Mouse (Mus musculus): ENCODE results near the gene Zer1. TPM values are rescaled to one million over a fixed set of nuclear protein-coding genes. Genes with fewer than 3 reads are reported as not detected.

Gene Zer1
- total and polyA plus RNA-seq, 3 experiments: 5.5 to 15.0 (median 13.4) TPM

DNA sequence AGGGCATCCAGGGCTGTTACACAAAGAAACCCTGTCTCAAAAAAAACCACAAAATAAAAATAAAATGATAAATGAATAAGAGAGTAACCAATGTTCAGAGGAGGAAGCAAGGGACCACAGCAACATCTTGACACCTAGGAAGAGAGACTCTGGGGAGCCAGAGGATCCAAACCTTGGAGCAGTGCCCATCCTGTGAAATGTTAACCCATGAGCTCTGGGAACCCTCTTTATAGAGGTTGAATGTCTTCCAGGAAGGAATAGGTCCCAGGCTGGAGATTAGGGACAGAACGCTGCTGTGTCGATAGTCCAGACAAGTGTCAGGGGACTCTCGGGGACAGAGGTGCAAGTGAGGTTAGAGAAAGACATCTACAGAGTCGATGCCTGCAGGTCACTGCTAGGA, 4.1 kb downstream of the Zer1 start:
- Histone ChIP-seq H3K4me1 (ENCODE audit: control insufficient read depth in 1 of 2, insufficient read depth in 2 of 2) (peaks cover 4 to 42% of the 10 kb centered on the region in 2 experiments), H3K27ac (ENCODE audit: insufficient read depth, low read depth) (no peak overlapping the region), H3K4me2 (ENCODE audit: insufficient read depth, low read depth, poor library complexity, severe bottlenecking) (no peak overlapping the region), H3K9ac (ENCODE audit: insufficient read depth, low read depth) (no peak overlapping the region), H3K79me2 (replicated peaks; ENCODE audit: control insufficient read depth, extremely low read depth, insufficient read depth, poor library complexity, severe bottlenecking) (no peaks in the 10 kb centered on the region), H3K9me3 (replicated peaks; ENCODE audit: low read length) (no peaks in the 10 kb centered on the region), H3K4me3 (replicated peaks in 1 of 3; ENCODE audit: low read depth in 2 of 3, low read length in 2 of 3, poor library complexity in 1 of 3) (no peak overlapping the region), H3K27me3 (replicated peaks) (no peaks in the 10 kb centered on the region), H3K36me3 (replicated peaks in 1 of 2; ENCODE audit: control insufficient read depth in 1 of 2, insufficient read depth in 1 of 2, low read length in 1 of 2) (peaks cover 0 to 37% of the 10 kb centered on the region in 2 experiments)
- no peak for TF ChIP-seq USF2 (conservative IDR thresholded peaks at IDR 0.05; ENCODE audit: low read depth, low read length)
- no peak for TF ChIP-seq KAT2A (IDR thresholded peaks at IDR 0.05; ENCODE audit: insufficient replicate concordance, low read length)
- no peak for TF ChIP-seq NRF1 (IDR thresholded peaks at IDR 0.05; ENCODE audit: low read depth, low read length)
- no peak for TF ChIP-seq MAX (IDR thresholded peaks at IDR 0.05; ENCODE audit: low read length)
- TF ChIP-seq ELF1 (IDR thresholded peaks at IDR 0.05; ENCODE audit: low read depth, low read length): no peak
- TF ChIP-seq POLR2AphosphoS2 (IDR thresholded peaks at IDR 0.05; ENCODE audit: low read depth, low read length): no peak
- dilution Hi-C loops (cut with MboI; ENCODE audit: extremely low pct_ligation_motif_present, extremely low pct_unique_long_range_greater_than_20kb, low sequenced_read_pairs): no loop called here
- DNase-seq (ENCODE audit: extremely low read depth): no peak
- in situ Hi-C loops (cut with MboI; ENCODE audit: low pct_ligation_motif_present, low pct_unique_long_range_greater_than_20kb, low sequenced_read_pairs): loop anchor here (5.0 kb wide), 1 partner anchor 52 kb away; the partner anchor contains the start of gene Endog

DNA sequence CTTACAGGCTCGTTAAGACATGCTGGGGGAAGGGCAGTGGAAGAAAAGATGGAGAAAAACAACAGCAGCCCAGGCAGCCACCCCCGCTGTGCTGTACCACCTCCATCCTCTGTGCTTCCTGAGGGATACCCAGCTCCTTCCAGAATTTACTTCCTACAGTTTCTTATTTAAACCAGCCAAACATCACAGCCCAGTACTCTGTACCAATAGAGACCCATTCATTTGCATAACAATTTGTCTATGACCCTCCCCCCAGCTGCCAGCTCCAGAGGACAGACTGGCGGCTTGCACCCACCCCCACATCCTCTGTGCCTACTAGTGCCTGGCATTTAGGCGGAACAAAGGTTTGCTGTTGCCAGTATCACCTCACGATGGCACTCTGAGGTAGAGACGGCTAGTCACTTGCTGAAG, 4.7 kb downstream of the Zer1 start:
- peak; percentile 59 for DNase-seq (ENCODE audit: extremely low read depth)

DNA sequence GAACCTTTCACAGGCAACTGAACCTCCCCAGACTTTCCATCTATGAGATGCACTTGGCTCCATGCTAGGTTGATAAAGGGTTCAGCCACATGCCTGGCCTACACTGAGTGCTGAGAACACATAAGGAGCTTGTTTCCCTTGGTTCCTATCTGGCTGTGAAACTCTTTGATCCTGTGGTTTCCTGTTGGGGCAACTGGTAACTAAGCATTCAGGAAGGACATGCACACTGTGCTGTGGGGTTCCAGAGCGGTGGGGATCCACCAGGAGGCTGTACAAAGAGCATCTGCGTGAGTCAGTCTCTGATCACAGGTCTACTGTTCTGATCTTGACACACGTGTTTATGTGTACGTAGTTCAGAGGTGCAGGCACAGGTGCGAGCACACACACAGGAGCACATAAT, 11.8 kb downstream of the Zer1 start:
- no peaks in the 10 kb centered on the region for H3K9me3 ChIP-seq (replicated peaks; ENCODE audit: low read length)
- no peak overlapping the region for H3K4me3 ChIP-seq (replicated peaks in 1 of 3; ENCODE audit: low read depth in 2 of 3, low read length in 2 of 3, poor library complexity in 1 of 3)
- in situ Hi-C loops (cut with MboI; ENCODE audit: low pct_ligation_motif_present, low pct_unique_long_range_greater_than_20kb, low sequenced_read_pairs) (no loop called here), dilution Hi-C loops (cut with MboI; ENCODE audit: extremely low pct_ligation_motif_present, extremely low pct_unique_long_range_greater_than_20kb, low sequenced_read_pairs) (no loop called here)
- H3K4me2 ChIP-seq (ENCODE audit: insufficient read depth, low read depth, poor library complexity, severe bottlenecking): no peak overlapping the region
- no peaks in the 10 kb centered on the region for H3K27me3 ChIP-seq (replicated peaks)
- no peak for DNase-seq (ENCODE audit: extremely low read depth)
- no peaks in the 10 kb centered on the region for H3K79me2 ChIP-seq (replicated peaks; ENCODE audit: control insufficient read depth, extremely low read depth, insufficient read depth, poor library complexity, severe bottlenecking)
- H3K27ac ChIP-seq (ENCODE audit: insufficient read depth, low read depth): no peak overlapping the region
- H3K4me1 ChIP-seq (ENCODE audit: control insufficient read depth in 1 of 2, insufficient read depth in 2 of 2): no peaks in the 10 kb centered on the region
- H3K36me3 ChIP-seq (replicated peaks in 1 of 2; ENCODE audit: control insufficient read depth in 1 of 2, insufficient read depth in 1 of 2, low read length in 1 of 2): peaks cover 39 to 69% of the 10 kb centered on the region in 2 experiments
- TF ChIP-seq ZC3H11A (IDR thresholded peaks at IDR 0.05; ENCODE audit: low read depth, low read length) (no peak), SMC3 (IDR thresholded peaks at IDR 0.05; ENCODE audit: low read depth, low read length) (no peak), CHD2 (IDR thresholded peaks at IDR 0.05; ENCODE audit: low read length) (no peak), ETS1 (conservative IDR thresholded peaks at IDR 0.05; ENCODE audit: low read depth, low read length) (no peak), MXI1 (IDR thresholded peaks at IDR 0.05; ENCODE audit: low read depth, low read length) (no peak), E2F4 (IDR thresholded peaks at IDR 0.05; ENCODE audit: insufficient replicate concordance, low read depth, low read length) (no peak), NRF1 (IDR thresholded peaks at IDR 0.05; ENCODE audit: low read depth, low read length) (no peak), MAX (IDR thresholded peaks at IDR 0.05; ENCODE audit: low read length) (no peak), CHD1 (IDR thresholded peaks at IDR 0.05; ENCODE audit: low read depth, low read length) (no peak), NELFE (IDR thresholded peaks at IDR 0.05; ENCODE audit: low read depth, low read length) (no peak), EP300 (IDR thresholded peaks at IDR 0.05; ENCODE audit: low read length) (no peak), GABPA (IDR thresholded peaks at IDR 0.05; ENCODE audit: insufficient replicate concordance, low read depth, low read length) (no peak), ELF1 (IDR thresholded peaks at IDR 0.05; ENCODE audit: low read depth, low read length) (no peak)
- no peak overlapping the region for H3K9ac ChIP-seq (ENCODE audit: insufficient read depth, low read depth)

More for the DNA sequence above, 4.7 kb downstream of the Zer1 start:
- H3K27me3 ChIP-seq (replicated peaks): no peaks in the 10 kb centered on the region
- no peak overlapping the region for H3K4me3 ChIP-seq (replicated peaks in 1 of 3; ENCODE audit: low read depth in 2 of 3, low read length in 2 of 3, poor library complexity in 1 of 3)
- no peak overlapping the region for H3K9ac ChIP-seq (ENCODE audit: insufficient read depth, low read depth)
- no peak overlapping the region for H3K27ac ChIP-seq (ENCODE audit: insufficient read depth, low read depth)
- H3K9me3 ChIP-seq (replicated peaks; ENCODE audit: low read length): no peaks in the 10 kb centered on the region
- no peak overlapping the region for H3K4me2 ChIP-seq (ENCODE audit: insufficient read depth, low read depth, poor library complexity, severe bottlenecking)
- H3K36me3 ChIP-seq (replicated peaks in 1 of 2; ENCODE audit: control insufficient read depth in 1 of 2, insufficient read depth in 1 of 2, low read length in 1 of 2): peaks cover 0 to 43% of the 10 kb centered on the region in 2 experiments
- peaks cover 4 to 36% of the 10 kb centered on the region in 2 experiments for H3K4me1 ChIP-seq (ENCODE audit: control insufficient read depth in 1 of 2, insufficient read depth in 2 of 2)
- dilution Hi-C loops (cut with MboI; ENCODE audit: extremely low pct_ligation_motif_present, extremely low pct_unique_long_range_greater_than_20kb, low sequenced_read_pairs) (no loop called here), in situ Hi-C loops (cut with MboI; ENCODE audit: low pct_ligation_motif_present, low pct_unique_long_range_greater_than_20kb, low sequenced_read_pairs) (loop anchor here (5.0 kb wide), 1 partner anchor 53 kb away; the partner anchor contains the start of gene Endog)
- TF ChIP-seq ZC3H11A (IDR thresholded peaks at IDR 0.05; ENCODE audit: low read depth, low read length): no peak
- TF ChIP-seq MEF2A (IDR thresholded peaks at IDR 0.05; ENCODE audit: borderline replicate concordance, low read depth, low read length): no peak
- peak in 1 of 2 experiments; percentile 34; a peak in 2 of 4 replicates for TF ChIP-seq CTCF (conservative IDR thresholded peaks at IDR 0.05 in 1 of 2, IDR thresholded peaks at IDR 0.05 in 1 of 2; ENCODE audit: low read depth in 2 of 2, low read length in 2 of 2)
- peak; percentile 24; the same call in 1 of the 2 replicates for TF ChIP-seq SMC3 (IDR thresholded peaks at IDR 0.05; ENCODE audit: low read depth, low read length)
- no peak for TF ChIP-seq E2F4 (IDR thresholded peaks at IDR 0.05; ENCODE audit: insufficient replicate concordance, low read depth, low read length)
- no peak for TF ChIP-seq KAT2A (IDR thresholded peaks at IDR 0.05; ENCODE audit: insufficient replicate concordance, low read length)
- TF ChIP-seq TBP (conservative IDR thresholded peaks at IDR 0.05; ENCODE audit: low read depth, low read length): no peak
- no peak for TF ChIP-seq ZKSCAN1 (IDR thresholded peaks at IDR 0.05; ENCODE audit: borderline replicate concordance, low read depth, low read length)
- no peak; the same call in 1 of the 2 replicates for TF ChIP-seq CHD2 (IDR thresholded peaks at IDR 0.05; ENCODE audit: low read length)
- H3K79me2 ChIP-seq (replicated peaks; ENCODE audit: control insufficient read depth, extremely low read depth, insufficient read depth, poor library complexity, severe bottlenecking): no peaks in the 10 kb centered on the region

Measured in CH12.LX (cell line).